Mouse (Mus musculus) stomach, postnatal 0 days (tissue): ENCODE results near the gene Entpd8.

Source experiments
- CTCF ChIP-seq: IDR thresholded peaks from 2 replicates; pipeline ENCODE4 v1.5.1; 2016; ENCODE audit warnings: antibody characterized with exemption, low read depth, mild to moderate bottlenecking, moderate library complexity
- EP300 ChIP-seq: optimal IDR thresholded peaks from 2 replicates; pipeline ENCODE3; 2016; ENCODE audit warnings: antibody characterized with exemption

DNA sequence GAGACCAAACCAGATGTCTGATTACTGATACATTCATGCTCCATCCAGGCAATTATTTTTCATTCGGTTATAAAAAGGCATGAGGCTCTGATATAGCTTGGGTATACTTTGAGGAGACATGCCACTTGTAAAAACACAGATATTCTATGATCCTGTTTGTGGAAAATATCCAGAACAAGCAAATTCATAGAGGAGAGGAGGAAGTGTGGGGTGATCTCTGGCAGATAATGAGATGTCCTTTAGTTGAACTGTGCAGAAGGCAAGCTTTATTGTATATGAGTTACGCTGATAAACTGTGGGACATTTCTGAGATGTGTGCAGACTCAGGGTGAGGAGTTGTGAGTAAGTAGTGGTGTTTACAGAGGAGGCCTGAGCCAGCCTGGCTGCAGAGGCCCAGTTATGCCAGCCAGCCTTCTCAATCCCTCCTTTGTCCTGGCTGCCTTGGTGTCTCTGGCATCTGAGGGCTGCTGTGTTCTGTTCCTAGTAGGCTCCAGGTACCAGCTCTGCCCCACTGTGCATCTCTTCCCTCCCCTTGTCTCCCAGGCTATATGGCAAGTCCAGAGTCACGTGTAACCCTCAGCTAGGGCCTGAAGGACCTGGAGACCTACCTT, 18.0 kb downstream of the Entpd8 start:
- TF ChIP-seq CTCF (no peak), EP300 (no peak)
